Mouse (Mus musculus) megakaryocyte, adult 5-6 weeks (primary cell): ENCODE data around the gene Flt1. TPM values are rescaled to one million over a fixed set of nuclear protein-coding genes. Genes with fewer than 3 reads are reported as not detected.
A peak's percentile ranks its signal among the peaks of the same experiment; 100 is the strongest.

Experiments used
- ATAC-seq: 2 replicates; pipeline ENCODE4 v1.8.0; 2016; ENCODE audit warnings: mild to moderate bottlenecking, inconsistent platforms; ENCODE audit not compliant: poor library complexity, severe bottlenecking
- total RNA-seq, 2 experiments: library from RNA; stranded (forward) in 1 of 2; stranded (reverse) in 1 of 2; fragments of 153-499, 151-499 nt in 1 of 2; fragments of 221-1000, 200-1000 nt in 1 of 2; gene quantifications; 2 replicates each; pipeline versions ENCODE4 v1.2.3 to v1.2.4; 2015 to 2017

Flt1 gene
- total RNA-seq, 2 experiments from 2014 or later: 2.3 to 5.3 TPM

- peak; percentile 85 for ATAC-seq
Observed at GRCm38 (mm10) chr5:147668637-147669344, 57.0 kb downstream of the Flt1 start.

- ATAC-seq: no peak
Observed at GRCm38 (mm10) chr5:147665946-147666345, 59.9 kb downstream of the Flt1 start.

GRCm38 (mm10) chr5:147665381-147665780 is 60.4 kb downstream of the Flt1 start:
- no peak for ATAC-seq

GRCm38 (mm10) chr5:147659909-147660308 is 65.9 kb downstream of the Flt1 start:
- peak; percentile 98 for ATAC-seq

GRCm38 (mm10) chr5:147657882-147658855 is 67.6 kb downstream of the Flt1 start:
- no peak for ATAC-seq

- no peak for ATAC-seq
Observed at GRCm38 (mm10) chr5:147655761-147656160, 70.0 kb downstream of the Flt1 start.

- no peak for ATAC-seq
Observed at GRCm38 (mm10) chr5:147651233-147651632, 74.6 kb downstream of the Flt1 start.

- no peak for ATAC-seq
Observed at GRCm38 (mm10) chr5:147646351-147646929, 79.4 kb downstream of the Flt1 start.

GRCm38 (mm10) chr5:147645001-147645645 is 80.7 kb downstream of the Flt1 start:
- no peak for ATAC-seq

- ATAC-seq: no peak
Observed at GRCm38 (mm10) chr5:147641452-147641851, 84.4 kb downstream of the Flt1 start.

GRCm38 (mm10) chr5:147639940-147640339 is 85.9 kb downstream of the Flt1 start:
- no peak for ATAC-seq

GRCm38 (mm10) chr5:147636676-147637075 is 89.1 kb downstream of the Flt1 start:
- no peak for ATAC-seq

- no peak for ATAC-seq
Observed at GRCm38 (mm10) chr5:147635883-147636282, 89.9 kb downstream of the Flt1 start.

- no peak for ATAC-seq
Observed at GRCm38 (mm10) chr5:147634016-147634415, 91.8 kb downstream of the Flt1 start.

GRCm38 (mm10) chr5:147632716-147633115 is 93.1 kb downstream of the Flt1 start:
- ATAC-seq: no peak

- ATAC-seq: no peak
Observed at GRCm38 (mm10) chr5:147630426-147631290, 95.2 kb downstream of the Flt1 start.

- ATAC-seq: no peak
Observed at GRCm38 (mm10) chr5:147626944-147627343, 98.9 kb downstream of the Flt1 start.

- ATAC-seq: no peak
Observed at GRCm38 (mm10) chr5:147623747-147624146, 102.1 kb downstream of the Flt1 start.

GRCm38 (mm10) chr5:147620178-147620577 is 105.6 kb downstream of the Flt1 start:
- no peak for ATAC-seq

- ATAC-seq: no peak
Observed at GRCm38 (mm10) chr5:147618243-147618642, 107.6 kb downstream of the Flt1 start.
